Mouse (Mus musculus) liver, postnatal 0 days (tissue): ENCODE measurements at regions not wholly inside any gene's neighbourhood (a gene's known extent, or its start where the extent isn't known, plus 50 kb on each side); places are given as distances from the start of the nearest gene placed in this dataset.

Source experiments
- ATAC-seq: fragments of 200-750 bp; cut with Nextera tagmentation; 2 replicates; pipeline ENCODE4 v1.8.0; 2017; ENCODE audit warnings: mild to moderate bottlenecking, moderate library complexity
- DNase-seq: peaks from one replicate; pipeline ENCODE4 v3.0.0-alpha.2; 2016
- H3K27ac ChIP-seq: fragments of 300-500 bp; sonication (generic); 2 replicates; pipeline ENCODE4 v1.5.1; 2014; ENCODE audit warnings: antibody characterized with exemption, moderate library complexity, mild to moderate bottlenecking, low read depth
- H3K27me3 ChIP-seq: fragments of 300-500 bp; sonication (generic); 2 replicates; pipeline ENCODE4 v1.6.1; 2014; ENCODE audit warnings: low read length, control low read depth, mixed read lengths; ENCODE audit not compliant: insufficient read depth
- H3K36me3 ChIP-seq: fragments of 300-500 bp; sonication (generic); replicated peaks from 2 replicates; pipeline ENCODE4 v1.6.1; 2014; ENCODE audit warnings: mild to moderate bottlenecking, control low read depth, low read length, moderate library complexity, mixed read lengths; ENCODE audit not compliant: insufficient read depth
- H3K4me1 ChIP-seq: fragments of 300-500 bp; sonication (generic); 2 replicates; pipeline ENCODE4 v1.6.1; 2014; ENCODE audit warnings: antibody characterized with exemption, mild to moderate bottlenecking, control low read depth; ENCODE audit not compliant: insufficient read depth
- H3K4me2 ChIP-seq: fragments of 300-500 bp; sonication (generic); 2 replicates; pipeline ENCODE4 v1.6.1; 2014; ENCODE audit warnings: low read depth, mild to moderate bottlenecking, low read length, moderate library complexity, mixed read lengths
- H3K4me3 ChIP-seq: fragments of 300-500 bp; sonication (generic); 2 replicates; pipeline ENCODE4 v1.5.1; 2014; ENCODE audit warnings: low read depth, low read length
- H3K9ac ChIP-seq: fragments of 300-500 bp; sonication (generic); replicated peaks from 2 replicates; pipeline ENCODE4 v1.6.1; 2014; ENCODE audit warnings: mild to moderate bottlenecking, moderate library complexity
- H3K9me3 ChIP-seq: fragments of 300-500 bp; sonication (generic); 2 replicates; pipeline ENCODE4 v1.6.1; 2016; ENCODE audit warnings: mild to moderate bottlenecking, control low read depth, low read length, mixed read lengths
- CTCF ChIP-seq: sonication (generic); IDR thresholded peaks from 2 replicates; pipeline ENCODE4 v1.5.1; 2016; ENCODE audit warnings: antibody characterized with exemption, low read depth
- EP300 ChIP-seq: IDR thresholded peaks from 2 replicates; pipeline ENCODE4 v1.6.1; 2016; ENCODE audit warnings: antibody characterized with exemption, low read depth, mild to moderate bottlenecking
- WGBS: fragments of 180-500 bp; shearing (Covaris S2); extraction: QIAGEN DNeasy Blood & Tissue Kit; methylation state at CpG from one replicate; pipeline ENCODE4 v1.1.7; 2014; ENCODE audit not compliant: insufficient replicate concordance; 5-methylcytosine and 5-hydroxymethylcytosine counted together

GRCm38 (mm10) chr3:99512933-99513332, 272.8 kb downstream of the Tbx15 start:
- Histone ChIP-seq H3K36me3 (no peaks in the 10 kb centered on the region), H3K27ac (no peak overlapping the region), H3K4me1 (no peaks in the 10 kb centered on the region), H3K9ac (no peak overlapping the region), H3K27me3 (no peaks in the 10 kb centered on the region), H3K4me2 (no peak overlapping the region), H3K4me3 (no peak overlapping the region), H3K9me3 (no peaks in the 10 kb centered on the region)
- 70% methylated on average over 2 of the region's 2 CpGs for WGBS
- no peak for ATAC-seq
- TF ChIP-seq EP300 = no peak
- TF ChIP-seq CTCF = no peak
- DNase-seq = no peak

- Histone ChIP-seq H3K27ac (no peak overlapping the region), H3K9me3 (0 out of 2 replicates have a peak, but pooled peaks cover 3% of the 10 kb centered on the region), H3K4me1 (no peaks in the 10 kb centered on the region), H3K9ac (no peak overlapping the region), H3K36me3 (no peaks in the 10 kb centered on the region), H3K4me2 (no peak overlapping the region), H3K27me3 (no peaks in the 10 kb centered on the region), H3K4me3 (no peak overlapping the region)
- DNase-seq (no peak), ATAC-seq (no peak)
- 84% methylated on average over 8 of the region's 8 CpGs for WGBS
- no peak for TF ChIP-seq CTCF
- no peak for TF ChIP-seq EP300
Measured at GRCm38 (mm10) chr3:99515751-99516150, 275.6 kb downstream of the Tbx15 start.

- TF ChIP-seq CTCF (no peak), EP300 (no peak)
- ATAC-seq (no peak), DNase-seq (no peak)
- Histone ChIP-seq H3K27ac (no peak overlapping the region), H3K9me3 (no peaks in the 10 kb centered on the region), H3K36me3 (no peaks in the 10 kb centered on the region), H3K9ac (no peak overlapping the region), H3K4me3 (no peak overlapping the region), H3K4me1 (no peaks in the 10 kb centered on the region), H3K27me3 (no peaks in the 10 kb centered on the region), H3K4me2 (no peak overlapping the region)
- 44% methylated on average over 1 of the region's 1 CpGs for whole genome bisulfite sequencing
Measured at GRCm38 (mm10) chr3:99560917-99561316, 320.7 kb downstream of the Tbx15 start.

GRCm38 (mm10) chr3:99573335-99573976, 311.8 kb upstream of the Spag17 start:
- no peak for ATAC-seq

GRCm38 (mm10) chr3:99573977-99574373, 311.2 kb upstream of the Spag17 start:
- WGBS = 70% methylated on average over 3 of the region's 3 CpGs

More at GRCm38 (mm10) chr3:99573335-99573976, 311.8 kb upstream of the Spag17 start:
- no peaks in the 10 kb centered on the region for H3K9me3 ChIP-seq
- H3K27me3 ChIP-seq = no peaks in the 10 kb centered on the region
- no peaks in the 10 kb centered on the region for H3K4me1 ChIP-seq
- H3K27ac ChIP-seq = no peak overlapping the region
- no peak overlapping the region for H3K4me3 ChIP-seq
- DNase-seq = no peak
- no peak overlapping the region for H3K9ac ChIP-seq
- TF ChIP-seq EP300 (no peak), CTCF (no peak)
- 64% methylated on average over 6 of the region's 6 CpGs for WGBS
- H3K36me3 ChIP-seq = no peaks in the 10 kb centered on the region
- H3K4me2 ChIP-seq = no peak overlapping the region

GRCm38 (mm10) chr3:99602679-99603078, 282.5 kb upstream of the Spag17 start:
- no peaks in the 10 kb centered on the region for H3K27me3 ChIP-seq
- TF ChIP-seq CTCF = no peak
- ATAC-seq = no peak
- no peaks in the 10 kb centered on the region for H3K36me3 ChIP-seq
- no peak overlapping the region for H3K9ac ChIP-seq
- no peaks in the 10 kb centered on the region for H3K9me3 ChIP-seq
- no peaks in the 10 kb centered on the region for H3K4me1 ChIP-seq
- no peak overlapping the region for H3K4me3 ChIP-seq
- no peak for DNase-seq
- WGBS = 37% methylated on average over 3 of the region's 3 CpGs
- no peak overlapping the region for H3K4me2 ChIP-seq
- H3K27ac ChIP-seq = no peak overlapping the region

More at GRCm38 (mm10) chr3:99573977-99574373, 311.2 kb upstream of the Spag17 start:
- H3K27ac ChIP-seq = no peak overlapping the region
- no peak overlapping the region for H3K4me2 ChIP-seq
- no peak overlapping the region for H3K9ac ChIP-seq
- H3K9me3 ChIP-seq = no peaks in the 10 kb centered on the region
- DNase-seq (no peak), ATAC-seq (no peak)
- no peaks in the 10 kb centered on the region for H3K36me3 ChIP-seq
- TF ChIP-seq EP300 = no peak
- no peak for TF ChIP-seq CTCF
- no peak overlapping the region for H3K4me3 ChIP-seq
- no peaks in the 10 kb centered on the region for H3K4me1 ChIP-seq
- H3K27me3 ChIP-seq = no peaks in the 10 kb centered on the region

- H3K36me3 ChIP-seq = no peaks in the 10 kb centered on the region
- ATAC-seq = no peak
- no peak overlapping the region for H3K27ac ChIP-seq
- no peak overlapping the region for H3K4me3 ChIP-seq
- H3K27me3 ChIP-seq = no peaks in the 10 kb centered on the region
- no peaks in the 10 kb centered on the region for H3K4me1 ChIP-seq
- H3K9ac ChIP-seq = no peak overlapping the region
- no peak for DNase-seq
- no peak overlapping the region for H3K4me2 ChIP-seq
- WGBS = 72% methylated on average over 4 of the region's 4 CpGs
- H3K9me3 ChIP-seq = no peaks in the 10 kb centered on the region
- TF ChIP-seq EP300 (no peak), CTCF (no peak)
Measured at GRCm38 (mm10) chr3:99632309-99632708, 252.9 kb upstream of the Spag17 start.
